Mouse (Mus musculus) layer of hippocampus, postnatal 10 days (tissue): ENCODE data around the gene Pten. TPM values are rescaled to one million over a fixed set of nuclear protein-coding genes. Genes with fewer than 3 reads are reported as not detected.
"Not testable (repeated sequence)": the region's sequence is repeated elsewhere in the genome, so short reads cannot be mapped to it uniquely, and the experiment has no call there.

Source experiments
- DNase-seq, 2 experiments: peaks; one replicate each; pipeline ENCODE4 v3.0.0; 2021; ENCODE audit warnings: low spot score in 2 of 2
- total RNA-seq, 2 experiments: library from RNA; stranded (reverse); gene quantifications; 2 replicates each; pipeline ENCODE4 v1.2.3; 2021

The Pten gene
- total RNA-seq, 2 experiments from 2014 or later, result 129 to 130 TPM

- no peak for DNase-seq
These were observed 47.4 kb downstream of the Pten start for GRCm38 (mm10) chr19:32804703-32805102.

- DNase-seq, result no peak
These were observed 50.3 kb downstream of the Pten start for GRCm38 (mm10) chr19:32807610-32808009.

GRCm38 (mm10) chr19:32808690-32809089 lies 51.4 kb downstream of the Pten start:
- no peak for DNase-seq

GRCm38 (mm10) chr19:32809117-32809516 lies 51.8 kb downstream of the Pten start:
- DNase-seq, result no peak

GRCm38 (mm10) chr19:32818759-32819158 lies 61.5 kb downstream of the Pten start:
- DNase-seq, result no peak

GRCm38 (mm10) chr19:32822959-32823358 lies 65.7 kb downstream of the Pten start:
- DNase-seq, result not testable (repeated sequence)

- DNase-seq, result no peak
These were observed 69.3 kb downstream of the Pten start for GRCm38 (mm10) chr19:32826616-32827015.

- no peak for DNase-seq
These were observed 72.6 kb downstream of the Pten start for GRCm38 (mm10) chr19:32829871-32830270.

GRCm38 (mm10) chr19:32831286-32831685 lies 74.0 kb downstream of the Pten start:
- DNase-seq, result no peak

- DNase-seq, result no peak
These were observed 83.2 kb downstream of the Pten start for GRCm38 (mm10) chr19:32840491-32840890.

- no peak for DNase-seq
These were observed 87.2 kb downstream of the Pten start for GRCm38 (mm10) chr19:32844486-32844885.

- no peak for DNase-seq
These were observed 90.7 kb downstream of the Pten start for GRCm38 (mm10) chr19:32848041-32848440.

- DNase-seq, result no peak
These were observed 95.0 kb downstream of the Pten start for GRCm38 (mm10) chr19:32852306-32852705.

- no peak for DNase-seq
These were observed 104.6 kb downstream of the Pten start for GRCm38 (mm10) chr19:32861675-32862575.

GRCm38 (mm10) chr19:32866765-32867164 lies 109.5 kb downstream of the Pten start:
- no peak for DNase-seq

GRCm38 (mm10) chr19:32867181-32867897 lies 110.0 kb downstream of the Pten start:
- DNase-seq, result no peak

- no peak for DNase-seq
These were observed 111.3 kb downstream of the Pten start for GRCm38 (mm10) chr19:32868560-32868959.

- no peak for DNase-seq
These were observed 111.9 kb downstream of the Pten start for GRCm38 (mm10) chr19:32869053-32869680.

- no peak for DNase-seq
These were observed 116.8 kb downstream of the Pten start for GRCm38 (mm10) chr19:32873904-32874637.
